Mouse (Mus musculus) urinary bladder, postnatal 4 days (tissue): ENCODE data around the gene Rnf216.

Experiments used
- DNase-seq, 2 experiments: peaks; one replicate each; pipeline ENCODE4 v3.0.0; 2021 to 2022; ENCODE audit warnings: low spot score in 2 of 2

The Rnf216 gene

GRCm38 (mm10) chr5:143000654-143001500 is 111.9 kb downstream of the Rnf216 start:
- peak in 1 of 2 experiments; percentile 58 for DNase-seq

- DNase-seq: no peak
These were observed 112.7 kb downstream of the Rnf216 start for GRCm38 (mm10) chr5:143000091-143000490.

GRCm38 (mm10) chr5:142998171-142998570 is 114.6 kb downstream of the Rnf216 start:
- DNase-seq: no peak

DNA sequence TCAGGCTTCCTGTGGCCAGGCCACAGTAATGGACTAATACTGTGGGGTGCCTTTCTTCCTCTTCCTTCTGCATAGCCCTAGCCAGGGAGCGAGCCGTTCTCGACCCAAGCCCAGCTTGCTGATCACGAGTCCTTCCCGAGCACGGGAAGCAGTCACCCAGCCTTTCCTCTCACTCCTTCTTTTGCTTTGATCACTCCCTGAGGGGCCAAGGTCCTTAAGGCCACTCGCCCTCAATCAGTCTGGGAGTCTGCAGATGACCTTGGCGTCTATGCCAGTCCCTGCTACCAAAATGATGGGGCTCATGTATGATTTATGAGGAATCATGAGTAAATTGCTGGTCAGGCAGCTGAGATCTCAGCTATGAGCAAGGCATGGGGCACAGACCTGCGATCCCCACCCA is 115.3 kb downstream of the Rnf216 start:
- DNase-seq: no peak

DNA sequence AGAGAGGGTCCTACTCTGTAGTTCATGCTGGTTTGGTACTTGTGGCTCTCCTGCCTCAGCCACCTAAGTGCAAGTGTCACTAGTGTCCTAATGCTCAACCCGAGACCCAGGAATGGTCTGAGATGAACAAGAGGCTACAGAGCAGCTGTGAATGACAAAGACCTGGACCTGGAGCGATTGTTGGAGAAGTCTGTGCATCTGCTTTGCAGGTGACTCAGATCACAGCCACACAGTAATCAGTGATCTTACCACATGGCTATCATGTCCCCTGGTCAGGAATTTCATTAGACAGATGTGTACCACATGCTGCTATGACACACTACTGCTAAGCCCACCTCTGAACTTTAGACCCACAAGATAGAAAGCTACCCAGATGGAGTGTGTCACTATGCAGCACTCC is 118.0 kb downstream of the Rnf216 start:
- DNase-seq: no peak

- no peak for DNase-seq
These were observed 123.6 kb downstream of the Rnf216 start for GRCm38 (mm10) chr5:142989167-142989566.

DNA sequence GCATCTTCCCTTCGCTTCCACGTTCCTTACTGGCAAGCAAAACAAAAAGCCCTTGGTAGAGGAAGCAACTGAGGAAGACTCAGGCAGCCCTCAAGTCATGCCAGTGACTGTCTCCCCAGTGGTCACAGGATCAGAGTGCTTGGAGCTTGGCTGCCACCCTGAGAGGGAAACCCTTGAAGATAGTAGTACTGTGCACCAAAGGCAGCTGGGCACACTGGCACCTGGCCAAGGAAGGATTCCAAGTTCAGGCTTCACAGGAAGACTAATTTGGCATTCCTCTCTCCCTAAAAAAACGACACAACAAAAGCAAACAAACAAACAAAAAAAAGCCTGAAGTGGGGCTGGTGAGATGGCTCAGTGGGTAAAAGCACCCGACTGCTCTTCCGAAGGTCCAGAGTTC is 124.3 kb downstream of the Rnf216 start:
- DNase-seq: no peak

GRCm38 (mm10) chr5:142984271-142984670 is 128.5 kb downstream of the Rnf216 start:
- no peak for DNase-seq

DNA sequence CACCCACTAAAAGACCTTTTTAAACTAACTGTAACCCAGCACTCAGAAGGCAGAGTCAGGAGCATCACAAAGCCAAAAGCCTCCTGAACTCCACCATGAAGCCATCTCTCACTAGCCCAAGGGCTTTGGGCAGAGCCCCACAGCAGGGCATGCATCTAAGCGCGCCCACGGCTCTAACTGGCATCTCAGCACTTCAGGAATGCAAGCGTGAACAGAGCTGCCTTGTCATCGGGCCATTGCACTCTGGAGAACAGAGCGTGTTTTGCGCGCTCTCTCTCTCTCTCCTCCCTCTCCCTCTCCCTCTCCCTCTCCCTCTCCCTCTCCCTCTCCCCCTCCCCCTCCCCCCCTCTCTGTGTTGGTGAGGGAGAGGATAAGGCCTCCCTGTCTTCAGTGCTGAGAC is 129.6 kb downstream of the Rnf216 start:
- no peak for DNase-seq

DNA sequence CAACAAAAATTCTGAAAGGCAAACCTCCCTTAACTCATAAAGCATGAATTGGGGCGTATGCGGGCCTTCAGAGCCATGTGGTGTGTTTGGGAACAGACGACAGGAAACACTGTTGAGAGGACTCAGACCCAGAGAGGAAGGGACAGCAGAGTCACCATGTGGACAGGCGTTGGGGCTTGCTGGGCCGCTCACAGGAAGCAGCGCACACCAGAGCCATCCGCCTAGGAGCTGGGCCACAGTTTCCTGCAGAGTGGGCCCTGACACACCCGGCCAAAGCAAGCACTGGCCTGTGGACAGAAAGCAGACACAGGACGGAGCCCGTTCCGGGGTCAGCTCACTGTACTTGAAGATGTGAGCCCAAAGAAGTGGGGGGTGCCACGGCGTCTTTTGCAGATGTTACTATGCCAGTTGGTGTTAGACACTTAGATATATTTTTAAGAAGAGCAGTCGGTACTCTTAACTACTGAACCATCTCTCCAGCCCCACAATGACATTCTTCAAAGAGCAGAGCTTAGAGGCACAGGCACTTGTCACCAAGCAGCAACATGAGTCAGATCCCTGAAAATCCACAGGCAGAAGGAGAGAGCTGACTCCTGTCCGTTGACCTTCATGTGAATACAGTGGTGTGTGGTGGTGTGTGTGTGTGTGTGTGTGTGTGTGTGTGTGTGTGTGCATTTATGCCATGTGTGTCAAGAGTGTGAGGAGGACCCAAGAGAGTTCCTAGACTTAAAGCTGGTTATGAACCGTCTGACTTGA is 130.6 kb downstream of the Rnf216 start:
- no peak for DNase-seq

GRCm38 (mm10) chr5:142976516-142976915 is 136.3 kb downstream of the Rnf216 start:
- peak in 1 of 2 experiments; percentile 37 for DNase-seq

DNA sequence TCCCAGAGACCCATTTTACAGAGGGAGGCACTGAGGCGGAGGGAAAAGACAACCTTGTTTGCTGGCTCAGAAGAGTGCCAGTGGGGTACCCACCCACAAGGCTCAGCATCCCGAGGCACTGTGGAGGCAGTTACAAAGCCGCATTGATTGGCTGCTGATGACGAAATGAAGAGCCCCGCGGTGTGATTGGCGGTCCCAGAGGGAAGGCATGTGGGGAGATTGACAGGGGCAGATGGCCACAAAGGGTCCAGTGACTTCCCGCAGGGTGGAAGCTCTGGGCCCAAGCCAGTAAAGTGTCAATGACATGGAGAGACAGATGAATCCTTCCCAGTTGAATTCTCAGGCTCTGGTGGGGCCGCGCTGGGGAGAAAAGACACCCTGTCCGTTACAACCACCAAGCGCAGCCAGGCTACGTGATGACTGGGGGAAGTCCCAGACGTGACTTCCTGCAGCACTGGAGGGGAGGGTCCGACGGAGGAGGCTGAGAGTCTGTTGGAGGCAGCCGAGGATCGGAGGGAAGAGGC is 138.1 kb downstream of the Rnf216 start:
- no peak for DNase-seq

DNA sequence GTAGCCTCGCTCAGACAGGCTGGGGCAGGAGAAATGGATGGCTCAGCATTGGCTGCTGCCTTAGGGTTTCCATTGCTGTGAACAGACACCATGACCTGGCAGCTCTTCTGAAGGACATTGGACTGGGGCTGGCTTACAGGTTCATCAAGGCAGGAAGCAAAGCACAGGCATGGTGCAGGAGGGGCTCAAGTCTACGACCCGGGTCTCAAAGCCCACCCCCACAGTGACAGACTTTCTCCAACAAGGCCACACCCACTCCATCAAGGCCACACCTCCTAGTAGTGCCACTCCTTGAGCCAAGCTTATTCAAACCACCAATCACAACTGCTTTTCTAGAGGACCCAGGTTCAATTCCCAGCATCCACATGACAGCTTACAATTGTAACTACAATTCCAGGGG is 138.8 kb downstream of the Rnf216 start:
- DNase-seq: no peak

DNA sequence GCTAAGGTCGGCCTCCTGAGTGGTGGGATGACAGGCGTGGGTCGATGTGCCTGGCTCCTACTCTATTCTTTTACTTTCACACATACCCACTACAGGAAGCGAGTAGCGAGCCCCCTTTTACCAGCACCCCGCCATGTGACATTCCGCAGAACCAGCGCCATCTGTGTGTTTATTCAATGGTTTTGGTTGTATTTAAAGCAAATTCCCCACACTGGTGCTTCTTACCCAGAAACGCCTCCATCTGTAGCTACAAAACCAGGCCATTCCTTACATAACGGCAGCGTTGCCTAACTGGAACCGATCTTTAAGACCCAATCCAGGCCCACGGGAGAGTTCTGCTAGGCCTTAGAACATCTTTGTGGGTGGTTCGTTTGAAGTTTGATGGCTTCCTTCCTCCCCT is 144.4 kb downstream of the Rnf216 start:
- DNase-seq: no peak

DNA sequence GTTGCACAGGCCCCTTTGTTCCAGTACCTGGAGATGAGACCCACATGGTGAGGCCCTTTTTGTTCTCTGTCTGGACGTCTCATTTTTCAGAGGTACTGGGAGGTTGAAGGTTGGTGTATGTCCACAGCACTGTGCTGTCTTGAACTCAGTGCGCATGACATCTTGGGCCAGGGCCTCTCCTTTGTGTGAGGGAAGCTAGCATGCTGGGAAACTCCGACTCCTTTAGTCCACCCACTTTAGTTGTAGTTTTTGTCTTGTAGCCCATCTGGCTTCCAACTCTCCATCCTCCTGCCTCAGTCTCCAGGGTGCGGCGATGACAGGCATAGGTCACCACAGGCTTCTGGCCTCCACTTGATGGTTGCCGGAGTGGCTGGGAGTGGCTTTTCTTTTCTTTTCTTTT is 148.1 kb downstream of the Rnf216 start:
- no peak for DNase-seq

DNA sequence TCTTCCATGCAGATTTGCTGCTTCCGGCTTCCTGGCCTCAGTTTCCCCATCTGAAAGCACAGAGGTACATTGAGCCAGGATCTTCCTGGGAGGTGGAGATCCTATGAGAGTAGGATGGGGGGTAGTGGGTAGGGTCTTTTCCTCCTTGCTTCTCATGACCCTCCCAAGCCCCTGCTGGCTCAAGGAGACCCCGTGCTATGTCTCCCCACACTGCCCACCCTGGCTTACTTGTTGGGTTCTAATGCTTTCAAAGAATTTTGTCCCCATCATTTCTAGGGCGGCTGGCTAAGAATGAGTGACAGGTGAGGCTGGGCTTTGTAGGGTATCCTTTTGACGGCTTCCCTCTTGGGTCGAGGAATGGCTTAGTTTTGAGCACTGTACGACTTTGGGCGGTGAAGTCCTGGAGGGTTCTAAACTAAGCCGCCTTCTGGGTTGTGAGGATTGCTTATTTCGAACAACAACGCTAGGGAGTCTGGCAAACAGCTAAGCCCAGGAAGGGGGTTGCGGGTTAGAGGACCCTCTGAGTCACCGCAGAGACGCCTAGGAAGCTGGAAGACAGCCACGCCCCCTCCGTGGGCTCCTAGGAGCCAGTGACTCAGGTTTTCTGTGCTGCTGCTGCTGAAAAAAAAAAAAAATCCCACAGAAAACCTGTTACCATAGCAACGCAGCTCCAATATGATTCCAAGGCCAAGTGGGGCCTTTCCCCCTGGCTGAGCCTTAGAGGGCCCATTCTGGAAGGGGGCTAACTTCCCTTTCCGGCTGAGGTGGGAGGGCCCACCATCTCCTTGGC is 148.9 kb downstream of the Rnf216 start:
- DNase-seq: no peak

DNA sequence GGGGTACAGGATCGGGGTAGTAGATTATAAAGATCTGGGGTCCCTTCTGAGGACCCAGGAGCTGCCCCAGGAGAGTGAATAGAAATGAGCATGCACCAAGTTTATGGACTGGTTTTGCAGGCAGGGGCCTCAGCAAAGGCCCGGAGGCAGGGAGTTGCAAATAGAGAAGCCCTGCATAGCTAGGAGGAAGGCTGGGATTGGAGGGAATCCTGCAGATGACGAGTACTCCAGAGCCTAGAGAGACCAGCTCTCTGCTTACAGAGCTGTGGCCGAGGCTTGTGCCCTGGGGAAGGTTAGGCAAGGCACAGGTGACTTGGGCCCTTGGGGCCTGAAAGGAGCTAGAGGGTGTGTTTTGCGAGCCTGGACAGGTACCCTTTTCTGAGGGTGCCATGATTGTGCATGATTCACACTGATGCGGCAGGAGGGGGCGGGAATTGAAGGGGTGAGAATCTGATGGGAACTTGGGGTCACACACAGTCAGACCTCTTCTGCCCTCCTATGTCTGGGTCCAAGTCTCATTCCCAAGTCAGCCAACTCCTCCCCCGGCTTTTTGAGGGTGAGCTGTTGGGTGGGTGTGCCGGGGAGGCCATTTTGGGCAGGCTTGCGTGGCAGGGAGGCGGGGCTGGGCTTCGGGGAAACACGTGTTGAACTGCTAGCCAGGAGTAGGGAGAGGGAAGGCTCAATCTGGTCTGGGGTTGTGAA is 149.6 kb downstream of the Rnf216 start:
- peak; percentile 66 to 78 for DNase-seq

GRCm38 (mm10) chr5:142962444-142962961 is 150.3 kb downstream of the Rnf216 start:
- no peak for DNase-seq

DNA sequence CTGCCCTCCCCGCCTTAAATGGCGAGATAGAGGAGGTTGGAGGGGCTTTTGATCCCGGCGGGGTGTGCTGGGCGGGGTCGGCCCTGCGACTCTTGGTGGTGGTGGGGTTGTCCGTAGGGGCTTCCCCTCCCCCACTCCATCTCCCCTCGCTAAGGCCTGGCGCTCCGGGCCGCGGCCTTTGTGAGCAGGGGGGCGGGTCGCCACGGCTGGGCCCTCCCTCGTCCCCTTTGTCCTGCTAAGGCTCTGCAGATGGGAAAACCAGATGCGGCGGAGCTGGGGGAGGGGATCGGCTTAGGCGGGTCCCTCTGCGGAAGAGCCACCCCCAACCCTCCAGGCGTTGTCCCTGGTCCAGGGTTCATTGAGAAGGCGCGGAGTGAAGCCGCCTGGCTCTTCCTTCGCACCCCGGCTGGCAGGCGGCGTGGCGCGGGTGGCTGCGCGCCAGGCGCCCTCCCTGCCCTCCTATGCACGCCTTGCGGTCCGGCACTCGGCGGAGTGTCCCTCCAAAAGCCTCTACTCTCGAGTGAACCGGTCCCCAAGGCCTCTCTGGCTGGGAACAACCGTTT is 150.8 kb downstream of the Rnf216 start:
- peak; percentile 73 to 74 for DNase-seq

GRCm38 (mm10) chr5:142961398-142961880 is 151.4 kb downstream of the Rnf216 start:
- no peak for DNase-seq
